Mouse (Mus musculus) lung, embryonic 16.5 days (tissue): ENCODE measurements around the gene Lcmt1. TPM values are rescaled to one million over a fixed set of nuclear protein-coding genes. Genes with fewer than 3 reads are reported as not detected.

Experiments
- ATAC-seq: fragments of 200-750 bp; cut with Nextera tagmentation; 2 replicates; pipeline ENCODE4 v1.8.0; 2017; ENCODE audit warnings: low read depth, mild to moderate bottlenecking, moderate library complexity
- H3K27ac ChIP-seq: fragments of 300-500 bp; sonication (generic); 2 replicates; pipeline ENCODE4 v1.5.1; 2014; ENCODE audit warnings: mild to moderate bottlenecking, control low read depth, low read length
- H3K27me3 ChIP-seq: fragments of 300-500 bp; sonication (generic); 2 replicates; pipeline ENCODE4 v1.6.1; 2014; ENCODE audit warnings: low read depth, low read length, mixed read lengths; ENCODE audit not compliant: control insufficient read depth, insufficient read depth
- H3K36me3 ChIP-seq: fragments of 300-500 bp; sonication (generic); 2 replicates; pipeline ENCODE4 v1.6.1; 2014; ENCODE audit warnings: low read length; ENCODE audit not compliant: control insufficient read depth, insufficient read depth
- H3K4me1 ChIP-seq: fragments of 300-500 bp; sonication (generic); replicated peaks from 2 replicates; pipeline ENCODE4 v1.6.1; 2014; ENCODE audit warnings: low read length, mixed read lengths; ENCODE audit not compliant: control insufficient read depth, insufficient read depth
- H3K4me2 ChIP-seq: fragments of 300-500 bp; sonication (generic); 2 replicates; pipeline ENCODE4 v1.6.1; 2014; ENCODE audit warnings: low read depth, low read length, control low read depth
- H3K4me3 ChIP-seq: fragments of 300-500 bp; sonication (generic); 2 replicates; pipeline ENCODE4 v1.5.1; 2014; ENCODE audit warnings: mild to moderate bottlenecking, low read length, control low read depth
- H3K9ac ChIP-seq: fragments of 300-500 bp; sonication (generic); 2 replicates; pipeline ENCODE4 v1.6.1; 2014; ENCODE audit warnings: low read length, control low read depth
- H3K9me3 ChIP-seq: fragments of 300-500 bp; sonication (generic); 2 replicates; pipeline ENCODE4 v1.6.1; 2016; ENCODE audit warnings: low read length; ENCODE audit not compliant: control insufficient read depth
- WGBS: fragments of 180-500 bp; shearing (Covaris S2); extraction: QIAGEN DNeasy Blood & Tissue Kit; methylation state at CpG from one replicate; pipeline ENCODE4 v1.1.7; 2014; 5-methylcytosine and 5-hydroxymethylcytosine counted together
- polyA plus RNA-seq: library from polyadenylated mRNA; unstranded; fragments of >200 nt; fragmentation: Nextera tagmentation; extraction: Ambion mirVana; gene quantifications from 2 replicates; pipeline ENCODE4 v1.2.1, GENCODE M21; 2015

Lcmt1 gene
- polyA plus RNA-seq, 1 experiment from 2014 or later = 40.9 TPM

DNA sequence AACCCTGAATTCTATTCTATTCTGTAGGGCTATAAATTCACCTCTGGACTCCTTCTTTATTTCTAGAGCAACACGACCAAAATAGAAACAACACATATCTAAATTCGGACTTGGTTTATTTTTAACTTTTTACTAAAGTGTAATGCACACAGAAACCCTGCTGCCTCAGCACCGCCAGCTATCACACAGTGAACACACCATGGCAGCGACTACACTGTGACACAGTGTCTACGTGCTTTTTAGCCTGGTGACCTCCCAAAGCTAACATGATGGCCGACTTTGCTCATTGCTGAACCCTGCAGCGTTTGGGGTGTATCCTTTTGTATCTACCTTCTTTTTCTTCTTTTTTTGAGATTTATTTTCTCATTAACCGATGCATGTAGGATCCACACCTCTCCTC is 83.5 kb downstream of the Lcmt1 start:
- whole genome bisulfite sequencing = 69% methylated on average over 8 of the region's 8 CpGs

DNA sequence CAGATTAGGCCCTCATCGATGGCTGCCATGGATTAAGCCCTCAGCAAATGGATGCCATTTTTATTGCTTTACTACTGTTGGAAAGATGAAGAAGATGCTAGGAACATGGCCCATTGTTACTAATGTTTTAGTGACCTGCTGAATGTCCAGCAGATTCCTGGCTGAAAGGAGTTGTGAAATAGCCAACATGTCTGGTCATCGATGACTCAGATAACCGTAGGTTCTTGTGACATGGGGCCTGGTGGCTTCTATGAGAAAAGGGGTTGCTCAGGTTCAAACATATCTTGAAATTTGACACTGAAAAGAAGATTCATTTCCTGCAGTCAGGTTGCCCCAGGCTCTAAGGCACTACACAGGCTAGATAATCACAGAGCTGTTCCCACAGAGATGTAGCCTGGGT is 85.5 kb downstream of the Lcmt1 start:
- Histone ChIP-seq H3K27me3 (no peaks in the 10 kb centered on the region), H3K36me3 (no peaks in the 10 kb centered on the region), H3K27ac (no peak overlapping the region), H3K9ac (no peak overlapping the region), H3K4me2 (no peak overlapping the region), H3K4me1 (no peaks in the 10 kb centered on the region), H3K9me3 (no peaks in the 10 kb centered on the region), H3K4me3 (no peak overlapping the region)
- ATAC-seq = no peak
- 92% methylated on average over 3 of the region's 3 CpGs for whole genome bisulfite sequencing

More for the DNA sequence above, 83.5 kb downstream of the Lcmt1 start:
- ATAC-seq = no peak
- H3K4me3 ChIP-seq = no peak overlapping the region
- no peak overlapping the region for H3K4me2 ChIP-seq
- H3K36me3 ChIP-seq = no peaks in the 10 kb centered on the region
- no peaks in the 10 kb centered on the region for H3K27me3 ChIP-seq
- H3K9ac ChIP-seq = no peak overlapping the region
- H3K27ac ChIP-seq = no peak overlapping the region
- no peaks in the 10 kb centered on the region for H3K4me1 ChIP-seq
- no peaks in the 10 kb centered on the region for H3K9me3 ChIP-seq

DNA sequence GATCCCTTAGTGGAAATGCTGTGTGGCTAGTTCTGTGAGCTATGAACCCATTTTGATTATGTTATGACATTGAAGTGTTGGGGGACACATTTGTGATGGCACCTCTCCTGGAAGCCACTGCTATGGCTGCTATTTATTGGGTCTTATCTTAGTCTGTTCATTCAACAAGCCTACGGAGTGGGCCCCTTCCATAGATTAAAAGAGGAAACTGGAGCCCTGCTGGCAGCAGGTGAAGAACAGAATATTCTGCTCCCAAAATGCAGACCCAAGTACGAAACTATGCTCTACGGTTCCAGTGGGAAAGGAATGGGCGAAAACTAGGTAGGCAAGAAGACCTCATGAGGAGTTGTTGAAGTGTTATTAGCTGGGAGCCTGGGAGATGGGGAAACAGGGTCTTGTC is 88.7 kb downstream of the Lcmt1 start:
- Histone ChIP-seq H3K4me2 (no peak overlapping the region), H3K9me3 (no peaks in the 10 kb centered on the region), H3K4me1 (no peaks in the 10 kb centered on the region), H3K9ac (no peak overlapping the region), H3K27me3 (no peaks in the 10 kb centered on the region), H3K27ac (no peak overlapping the region), H3K4me3 (no peak overlapping the region), H3K36me3 (no peaks in the 10 kb centered on the region)
- 79% methylated on average over 4 of the region's 4 CpGs for WGBS
- ATAC-seq = no peak

DNA sequence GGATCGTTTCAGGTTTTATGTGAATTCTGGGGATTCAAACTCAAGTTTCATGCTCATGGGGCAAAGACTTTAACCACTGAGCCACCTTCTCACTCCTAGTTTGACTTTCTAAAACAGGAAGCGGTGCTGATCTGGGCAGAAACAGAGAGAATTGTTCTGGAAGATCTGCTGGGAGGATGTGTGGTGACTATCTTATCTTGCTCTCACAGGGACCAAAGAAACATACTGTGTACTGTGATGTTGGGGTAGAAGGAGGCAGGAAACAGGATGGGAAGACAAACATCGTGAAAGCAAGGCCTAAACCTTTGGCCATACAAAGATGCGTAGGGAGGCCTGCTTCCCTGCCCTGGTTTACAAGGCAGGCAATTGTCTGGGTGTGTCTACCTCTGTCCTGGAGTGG is 89.7 kb downstream of the Lcmt1 start:
- no peak overlapping the region for H3K9ac ChIP-seq
- no peak overlapping the region for H3K4me3 ChIP-seq
- no peaks in the 10 kb centered on the region for H3K36me3 ChIP-seq
- H3K27me3 ChIP-seq = no peaks in the 10 kb centered on the region
- no peak for ATAC-seq
- H3K4me1 ChIP-seq = no peaks in the 10 kb centered on the region
- WGBS = 77% methylated on average over 4 of the region's 4 CpGs
- no peak overlapping the region for H3K27ac ChIP-seq
- H3K4me2 ChIP-seq = no peak overlapping the region
- H3K9me3 ChIP-seq = no peaks in the 10 kb centered on the region

DNA sequence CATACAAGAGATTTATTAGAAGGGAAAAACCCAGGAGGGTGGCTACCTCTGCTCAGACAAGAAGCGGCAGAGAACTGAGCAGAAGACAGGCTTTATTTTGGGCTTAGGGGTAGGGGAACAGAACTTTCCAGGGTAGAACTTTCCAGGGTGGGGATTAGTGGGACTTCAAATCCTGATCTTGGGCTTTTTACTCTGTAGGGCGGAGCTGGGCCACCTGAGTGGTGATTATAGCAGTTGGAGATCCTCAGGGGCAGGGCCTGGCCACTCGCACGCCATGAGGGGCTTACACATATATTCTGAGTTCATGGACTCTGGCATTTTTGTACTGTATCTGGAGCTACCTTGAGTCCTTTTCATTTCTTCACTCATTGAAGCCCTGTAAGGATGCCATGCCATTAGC is 91.7 kb downstream of the Lcmt1 start:
- Histone ChIP-seq H3K36me3 (no peaks in the 10 kb centered on the region), H3K27me3 (no peaks in the 10 kb centered on the region), H3K4me2 (no peak overlapping the region), H3K9me3 (no peaks in the 10 kb centered on the region), H3K4me1 (no peaks in the 10 kb centered on the region), H3K27ac (no peak overlapping the region), H3K4me3 (no peak overlapping the region), H3K9ac (no peak overlapping the region)
- no peak for ATAC-seq
- 91% methylated on average over 4 of the region's 4 CpGs for WGBS

DNA sequence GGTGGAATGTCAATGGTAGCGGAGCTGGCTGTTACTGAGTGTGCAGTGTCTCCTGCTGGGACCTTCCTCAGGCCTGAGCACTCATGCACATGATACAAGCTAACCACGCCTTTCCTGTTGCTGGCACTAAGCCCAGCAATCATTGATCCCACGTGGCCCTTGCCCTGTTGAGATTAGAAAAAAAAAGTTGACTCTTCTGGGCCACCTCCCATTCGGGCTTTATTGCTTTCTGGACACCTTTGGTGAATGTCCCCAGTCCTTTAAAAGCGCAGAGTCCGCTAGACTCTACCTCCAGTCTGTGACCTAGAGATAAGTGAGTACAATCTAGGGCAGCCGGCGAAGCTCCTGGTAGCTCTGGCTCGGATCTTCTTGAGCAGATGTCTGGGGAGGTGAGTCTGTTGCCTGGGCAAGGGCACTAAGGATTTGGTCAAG is 92.5 kb downstream of the Lcmt1 start, which contains the start of gene Aqp8:
Gene Aqp8, plus strand, starts transcription at position 222 of the 432 bp plus-strand sequence.
- H3K27ac ChIP-seq = no peak within 1 kb of the TSS
- WGBS = 64% methylated on average over 9 of the region's 9 CpGs
- H3K4me1 ChIP-seq = no peaks in the 10 kb centered on the region
- H3K36me3 ChIP-seq = no peaks in the 10 kb centered on the region
- no peaks in the 10 kb centered on the region for H3K27me3 ChIP-seq
- no peak within 1 kb of the TSS for H3K9ac ChIP-seq
- H3K4me2 ChIP-seq = no peak within 1 kb of the TSS
- no peak for ATAC-seq
- H3K9me3 ChIP-seq = no peaks in the 10 kb centered on the region
- no peak within 1 kb of the TSS for H3K4me3 ChIP-seq

DNA sequence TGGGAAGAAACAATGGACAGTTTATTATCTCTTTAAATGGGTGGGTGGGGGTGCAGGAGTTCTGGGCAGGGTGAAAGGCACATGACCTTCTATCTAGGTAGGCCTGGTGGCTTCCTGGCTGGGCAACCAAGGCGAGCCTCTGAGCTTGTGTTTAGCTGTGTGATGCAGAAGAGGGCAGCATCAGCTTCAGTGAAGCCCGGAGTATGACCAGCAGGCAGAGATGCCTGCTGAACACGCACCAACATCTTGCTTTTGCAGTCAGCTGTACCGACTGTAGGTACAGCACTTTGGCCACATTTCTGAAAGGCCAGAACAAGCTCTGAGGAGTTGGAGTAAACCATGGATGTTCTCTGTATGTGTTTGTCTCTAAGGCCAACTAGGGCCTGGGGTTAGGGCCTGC is 94.0 kb downstream of the Lcmt1 start:
- no peak overlapping the region for H3K4me2 ChIP-seq
- 69% methylated on average over 4 of the region's 4 CpGs for WGBS
- no peaks in the 10 kb centered on the region for H3K27me3 ChIP-seq
- ATAC-seq = no peak
- H3K9me3 ChIP-seq = no peaks in the 10 kb centered on the region
- no peaks in the 10 kb centered on the region for H3K4me1 ChIP-seq
- H3K36me3 ChIP-seq = no peaks in the 10 kb centered on the region
- H3K9ac ChIP-seq = no peak overlapping the region
- H3K4me3 ChIP-seq = no peak overlapping the region
- no peak overlapping the region for H3K27ac ChIP-seq

DNA sequence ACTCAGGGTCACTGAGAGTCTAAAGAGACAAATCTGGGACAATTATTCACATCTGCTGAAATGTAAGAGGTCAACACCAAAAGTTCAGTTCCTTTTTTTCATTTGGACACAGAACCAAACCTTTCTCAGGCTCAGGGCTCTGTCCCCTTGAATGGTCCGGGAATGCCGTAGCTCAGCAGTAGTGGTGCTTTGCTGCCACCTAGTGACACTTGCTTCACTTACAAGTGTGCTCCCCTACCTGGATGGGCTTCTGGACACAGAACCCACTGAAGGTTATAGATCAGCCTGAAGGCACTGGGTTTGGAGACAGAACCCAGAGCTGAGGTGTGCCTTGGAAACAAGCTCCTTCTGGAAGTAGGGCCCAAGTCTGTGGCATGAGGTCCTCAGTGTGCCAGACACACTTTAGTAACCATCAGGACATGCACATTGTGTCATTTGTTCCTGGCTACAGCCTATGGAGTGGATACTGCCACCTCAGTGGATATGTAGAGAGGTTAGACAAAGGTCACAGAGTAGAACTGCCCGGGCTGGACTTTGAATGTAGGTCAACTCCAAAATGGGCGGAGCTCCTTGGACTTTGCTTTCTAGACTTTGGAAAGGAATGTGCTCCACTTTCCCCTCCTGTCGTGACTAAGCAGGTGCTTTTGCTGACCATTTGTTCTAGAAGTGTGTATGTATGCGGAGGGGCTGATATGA is 96.3 kb downstream of the Lcmt1 start:
- H3K27ac ChIP-seq = no peak overlapping the region
- H3K9me3 ChIP-seq = no peaks in the 10 kb centered on the region
- H3K9ac ChIP-seq = no peak overlapping the region
- H3K27me3 ChIP-seq = no peaks in the 10 kb centered on the region
- no peaks in the 10 kb centered on the region for H3K36me3 ChIP-seq
- no peaks in the 10 kb centered on the region for H3K4me1 ChIP-seq
- peak; percentile 51 for ATAC-seq
- no peak overlapping the region for H3K4me2 ChIP-seq
- no peak overlapping the region for H3K4me3 ChIP-seq
- WGBS = 21% methylated on average over 6 of the region's 6 CpGs

DNA sequence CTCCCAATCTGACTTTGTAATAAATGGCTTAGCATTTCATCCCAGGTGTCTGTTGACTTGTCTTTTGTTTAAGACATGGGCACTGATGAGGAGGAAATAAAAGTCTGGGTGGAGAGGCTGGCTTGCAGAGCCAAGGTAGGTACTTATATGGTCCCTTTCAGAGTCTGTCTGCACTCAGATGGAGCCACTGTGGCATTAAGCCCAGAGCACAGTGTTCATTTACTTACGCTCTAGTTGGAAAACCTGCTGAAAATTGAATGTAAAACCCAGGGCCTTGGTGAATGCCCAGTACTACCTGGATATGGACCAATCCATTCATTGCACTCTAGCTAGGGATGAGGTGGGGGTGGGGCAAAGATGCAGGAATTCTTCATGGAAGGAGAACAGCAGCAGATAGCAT is 98.4 kb downstream of the Lcmt1 start:
- Histone ChIP-seq H3K27me3 (no peaks in the 10 kb centered on the region), H3K4me2 (no peak overlapping the region), H3K4me1 (no peaks in the 10 kb centered on the region), H3K4me3 (no peak overlapping the region), H3K9me3 (no peaks in the 10 kb centered on the region), H3K36me3 (no peaks in the 10 kb centered on the region), H3K27ac (no peak overlapping the region), H3K9ac (no peak overlapping the region)
- no peak for ATAC-seq
- whole genome bisulfite sequencing = 88% methylated on average over 1 of the region's 1 CpGs
